Mouse (Mus musculus) forebrain, embryonic 16.5 days (tissue): ENCODE results near the gene Man2a1. TPM values are rescaled to one million over a fixed set of nuclear protein-coding genes. Genes with fewer than 3 reads are reported as not detected.

Experiments used
- ATAC-seq: fragments of 200-750 bp; cut with Nextera tagmentation; 2 replicates; pipeline ENCODE4 v1.8.0; 2017; ENCODE audit warnings: mild to moderate bottlenecking, moderate library complexity
- H3K27ac ChIP-seq: fragments of 300-500 bp; sonication (generic); 2 replicates; pipeline ENCODE4 v1.5.1; 2014; ENCODE audit warnings: low read length, control low read depth
- H3K27me3 ChIP-seq: fragments of 300-500 bp; sonication (generic); replicated peaks from 2 replicates; pipeline ENCODE4 v1.6.1; 2014; ENCODE audit warnings: low read length; ENCODE audit not compliant: control insufficient read depth, insufficient read depth
- H3K36me3 ChIP-seq: fragments of 300-500 bp; sonication (generic); 2 replicates; pipeline ENCODE4 v1.6.1; 2014; ENCODE audit not compliant: control insufficient read depth, insufficient read depth
- H3K4me1 ChIP-seq: fragments of 300-500 bp; sonication (generic); replicated peaks from 2 replicates; pipeline ENCODE4 v1.6.1; 2014; ENCODE audit warnings: low read length; ENCODE audit not compliant: control insufficient read depth, insufficient read depth
- H3K4me2 ChIP-seq: fragments of 300-500 bp; sonication (generic); 2 replicates; pipeline ENCODE4 v1.6.1; 2014; ENCODE audit warnings: mild to moderate bottlenecking, low read length, control low read depth
- H3K4me3 ChIP-seq: fragments of 300-500 bp; sonication (generic); replicated peaks from 2 replicates; pipeline ENCODE4 v1.5.1; 2014; ENCODE audit warnings: mild to moderate bottlenecking, low read length, control low read depth
- H3K9ac ChIP-seq: fragments of 300-500 bp; sonication (generic); replicated peaks from 2 replicates; pipeline ENCODE4 v1.6.1; 2014; ENCODE audit warnings: low read depth, low read length, control low read depth
- H3K9me3 ChIP-seq: fragments of 300-500 bp; sonication (generic); 2 replicates; pipeline ENCODE4 v1.6.1; 2016; ENCODE audit warnings: low read length; ENCODE audit not compliant: control insufficient read depth
- WGBS: fragments of 180-500 bp; shearing (Covaris S2); extraction: QIAGEN DNeasy Blood & Tissue Kit; methylation state at CpG from one replicate; pipeline ENCODE4 v1.1.7; 2014; 5-methylcytosine and 5-hydroxymethylcytosine counted together
- polyA plus RNA-seq: library from polyadenylated mRNA; unstranded; fragments of >200 nt; fragmentation: Nextera tagmentation; extraction: Ambion mirVana; gene quantifications from 2 replicates; pipeline ENCODE4 v1.2.1, GENCODE M21; 2015

Man2a1 gene
- polyA plus RNA-seq, 1 experiment from 2014 or later: 4.4 TPM

DNA sequence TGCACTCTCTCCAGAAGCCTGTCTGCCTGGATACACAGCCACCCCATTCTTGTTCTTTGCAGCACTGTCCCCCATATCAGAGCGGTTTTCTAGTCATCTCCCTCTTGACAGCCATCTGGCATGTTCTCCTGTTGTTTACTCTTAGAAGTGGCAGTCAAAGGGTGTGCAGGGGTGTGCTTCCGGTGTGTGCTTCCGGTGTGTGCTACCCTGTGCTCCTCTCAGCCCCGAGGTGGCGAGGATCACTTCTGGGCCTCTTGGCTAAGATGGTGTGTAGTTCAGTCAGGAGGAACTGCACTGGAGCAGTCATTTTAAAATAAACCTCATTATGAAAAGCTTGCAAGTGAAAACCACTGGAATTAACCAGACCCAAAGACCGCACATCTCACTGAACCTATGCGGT lies 125.5 kb downstream of the Man2a1 start:
- Histone ChIP-seq H3K9ac (no peak overlapping the region), H3K4me3 (no peak overlapping the region), H3K27ac (no peak overlapping the region), H3K9me3 (no peaks in the 10 kb centered on the region), H3K4me1 (no peaks in the 10 kb centered on the region), H3K4me2 (no peak overlapping the region), H3K27me3 (no peaks in the 10 kb centered on the region), H3K36me3 (no peaks in the 10 kb centered on the region)
- ATAC-seq: no peak
- WGBS: 82% methylated on average over 7 of the region's 7 CpGs

DNA sequence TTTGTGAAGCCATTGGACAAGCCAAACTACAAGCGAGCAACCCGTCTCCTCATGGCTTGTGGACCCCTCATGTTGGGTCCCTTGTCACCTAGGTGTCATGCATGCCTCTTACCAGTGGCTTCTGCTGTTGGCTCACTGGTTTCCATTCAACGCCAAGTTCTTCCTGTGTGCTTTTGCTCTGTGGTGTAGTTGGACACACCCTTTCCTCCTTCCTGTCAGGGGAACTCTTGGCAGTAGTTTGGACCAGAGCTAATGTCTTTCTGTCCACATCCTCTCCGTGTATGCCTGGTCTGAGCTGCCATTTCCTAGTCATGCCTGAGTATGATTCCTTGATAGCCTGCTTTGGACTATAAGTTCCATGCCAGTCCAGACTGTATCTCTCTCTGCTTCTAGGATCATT lies 135.0 kb downstream of the Man2a1 start:
- no peak overlapping the region for H3K4me2 ChIP-seq
- H3K27ac ChIP-seq: no peak overlapping the region
- H3K36me3 ChIP-seq: peaks cover 2% of the 10 kb centered on the region; the same call in 1 of the 2 replicates
- H3K9ac ChIP-seq: no peak overlapping the region
- no peaks in the 10 kb centered on the region for H3K4me1 ChIP-seq
- no peak for ATAC-seq
- H3K9me3 ChIP-seq: no peaks in the 10 kb centered on the region
- no peak overlapping the region for H3K4me3 ChIP-seq
- no peaks in the 10 kb centered on the region for H3K27me3 ChIP-seq
- 90% methylated on average over 4 of the region's 4 CpGs for WGBS

DNA sequence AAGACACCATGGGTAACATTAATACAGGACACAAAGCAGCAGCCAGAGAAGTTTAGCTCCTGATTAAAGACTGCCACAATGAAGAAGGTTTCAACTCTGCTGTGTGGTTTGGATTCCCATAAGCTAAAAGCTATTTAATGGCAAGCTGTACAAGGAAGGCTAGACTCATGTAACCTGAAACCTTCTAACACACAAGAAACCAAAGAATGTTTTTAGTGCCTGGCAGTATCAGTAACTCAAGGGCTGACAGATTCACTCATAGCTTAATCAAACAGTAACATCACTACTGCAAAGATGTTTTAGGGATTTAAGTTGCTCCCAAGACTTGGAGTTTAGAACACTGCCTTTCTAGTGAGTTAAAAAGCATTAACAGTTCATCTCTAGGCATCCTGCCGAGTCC lies 137.4 kb downstream of the Man2a1 start:
- H3K4me1 ChIP-seq: no peaks in the 10 kb centered on the region
- ATAC-seq: no peak
- H3K27me3 ChIP-seq: no peaks in the 10 kb centered on the region
- no peak overlapping the region for H3K4me2 ChIP-seq
- WGBS: 94% methylated on average over 1 of the region's 1 CpGs
- H3K9ac ChIP-seq: no peak overlapping the region
- no peak overlapping the region for H3K27ac ChIP-seq
- no peak overlapping the region for H3K4me3 ChIP-seq
- H3K36me3 ChIP-seq: peaks cover 5% of the 10 kb centered on the region
- H3K9me3 ChIP-seq: no peaks in the 10 kb centered on the region

DNA sequence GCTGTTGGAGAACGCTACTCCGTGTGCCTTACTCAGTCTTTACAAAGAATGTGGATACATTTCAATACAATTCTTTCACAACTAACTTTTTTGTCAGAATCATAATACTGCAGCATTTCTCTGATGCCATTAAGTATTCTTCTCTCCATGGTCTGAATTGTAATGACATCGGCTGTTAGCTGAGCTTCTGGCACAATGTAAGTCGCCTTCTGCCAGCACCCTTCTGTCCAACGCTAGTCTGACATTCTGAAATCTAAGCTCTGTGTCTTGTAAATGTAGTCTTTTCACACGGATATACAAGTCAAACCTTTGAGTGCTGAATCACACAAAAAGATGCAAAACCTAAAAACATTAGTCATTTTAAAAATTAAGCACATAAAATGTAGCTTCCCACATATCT lies 138.6 kb downstream of the Man2a1 start:
- peaks cover 3% of the 10 kb centered on the region for H3K36me3 ChIP-seq
- no peak overlapping the region for H3K4me3 ChIP-seq
- H3K9me3 ChIP-seq: no peaks in the 10 kb centered on the region
- peak; percentile 38; the same call in 1 of the 2 replicates for ATAC-seq
- H3K4me1 ChIP-seq: no peaks in the 10 kb centered on the region
- H3K9ac ChIP-seq: no peak overlapping the region
- WGBS: 54% methylated on average over 6 of the region's 6 CpGs
- no peak overlapping the region for H3K27ac ChIP-seq
- H3K4me2 ChIP-seq: no peak overlapping the region
- no peaks in the 10 kb centered on the region for H3K27me3 ChIP-seq

DNA sequence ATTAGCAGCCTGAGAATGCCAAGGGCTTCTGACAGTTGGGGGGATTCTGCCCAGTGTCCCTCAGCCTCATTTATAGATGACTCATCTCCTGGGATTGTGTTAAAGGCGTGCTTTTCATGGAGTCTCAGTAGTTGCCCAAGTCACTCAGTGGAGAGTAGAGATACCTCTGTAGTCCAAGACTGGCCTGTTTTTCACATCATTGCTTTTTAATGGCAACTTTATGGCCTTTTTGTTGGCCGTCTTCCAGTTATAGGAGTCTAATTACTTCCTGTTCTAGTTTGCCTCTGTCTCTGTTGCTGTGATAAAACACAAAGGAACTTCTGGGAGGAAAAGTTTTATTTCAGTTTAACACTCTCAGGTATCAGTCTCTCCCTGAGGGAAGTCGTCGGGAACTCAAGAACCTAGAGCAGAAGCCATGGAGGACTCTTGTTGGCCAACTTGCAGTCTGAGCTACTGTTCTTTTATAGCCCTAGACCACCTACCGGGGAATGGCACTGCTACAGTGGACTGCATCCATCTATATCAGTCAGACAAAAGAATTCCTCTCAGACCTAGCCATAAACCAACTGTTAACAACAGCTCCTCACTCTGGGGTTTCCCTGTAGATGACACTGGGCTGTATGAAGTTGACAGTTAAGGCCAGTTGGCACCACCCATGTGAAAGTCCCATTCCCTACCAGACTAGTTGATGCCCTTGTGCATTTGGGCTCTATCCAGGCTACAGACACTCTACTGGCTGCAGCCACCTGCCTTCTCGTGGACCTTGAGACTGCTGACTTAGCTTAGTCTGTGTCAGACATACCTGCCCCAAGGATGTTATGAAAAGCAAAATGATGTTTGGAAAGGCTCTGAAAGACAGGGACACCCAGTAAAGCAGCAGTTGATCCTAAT lies 142.4 kb downstream of the Man2a1 start:
- peaks cover 4% of the 10 kb centered on the region; the same call in 1 of the 2 replicates for H3K9me3 ChIP-seq
- no peak overlapping the region for H3K27ac ChIP-seq
- no peak overlapping the region for H3K4me2 ChIP-seq
- 90% methylated on average over 6 of the region's 6 CpGs for WGBS
- no peak for ATAC-seq
- H3K27me3 ChIP-seq: no peaks in the 10 kb centered on the region
- peaks cover 3% of the 10 kb centered on the region; the same call in 1 of the 2 replicates for H3K36me3 ChIP-seq
- H3K9ac ChIP-seq: no peak overlapping the region
- H3K4me3 ChIP-seq: no peak overlapping the region
- no peaks in the 10 kb centered on the region for H3K4me1 ChIP-seq

DNA sequence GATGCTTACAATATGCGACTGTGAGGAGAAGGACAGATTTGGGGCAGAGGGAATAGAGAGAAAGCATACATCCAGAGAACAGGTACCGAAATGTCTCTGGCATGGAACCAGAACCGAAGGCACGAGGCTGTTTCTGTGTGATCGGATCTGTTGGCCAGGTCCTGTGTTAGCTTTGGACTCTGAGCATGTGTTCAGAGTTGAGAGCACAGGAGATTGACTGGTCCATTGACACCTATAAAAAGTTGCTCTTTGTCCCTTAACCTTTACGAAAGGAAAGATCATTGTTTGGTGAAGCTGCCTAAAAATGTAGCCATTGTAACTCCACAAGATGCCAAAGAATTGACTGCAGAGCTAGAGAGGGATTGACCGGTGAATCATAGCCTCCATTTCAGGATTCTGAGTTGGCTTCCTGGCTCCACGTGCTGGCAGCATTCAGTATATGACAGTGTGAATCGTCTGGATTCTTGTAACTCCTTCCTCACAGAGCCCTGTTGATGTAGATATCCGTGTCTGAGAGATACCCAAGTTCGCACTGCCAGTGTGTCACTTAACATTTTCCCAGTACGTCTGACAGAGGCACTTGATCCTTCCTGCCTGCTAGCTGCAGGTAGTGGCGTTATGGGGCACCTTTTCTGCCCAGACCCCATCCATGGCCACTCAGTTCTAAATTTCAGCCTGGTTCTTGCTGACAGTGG lies 143.2 kb downstream of the Man2a1 start:
- Histone ChIP-seq H3K27ac (no peak overlapping the region), H3K4me1 (no peaks in the 10 kb centered on the region), H3K36me3 (peaks cover 3% of the 10 kb centered on the region; the same call in 1 of the 2 replicates), H3K9ac (no peak overlapping the region), H3K27me3 (no peaks in the 10 kb centered on the region), H3K4me3 (no peak overlapping the region), H3K9me3 (peaks cover 4% of the 10 kb centered on the region; the same call in 1 of the 2 replicates), H3K4me2 (no peak overlapping the region)
- WGBS: 93% methylated on average over 13 of the region's 13 CpGs
- ATAC-seq: no peak

DNA sequence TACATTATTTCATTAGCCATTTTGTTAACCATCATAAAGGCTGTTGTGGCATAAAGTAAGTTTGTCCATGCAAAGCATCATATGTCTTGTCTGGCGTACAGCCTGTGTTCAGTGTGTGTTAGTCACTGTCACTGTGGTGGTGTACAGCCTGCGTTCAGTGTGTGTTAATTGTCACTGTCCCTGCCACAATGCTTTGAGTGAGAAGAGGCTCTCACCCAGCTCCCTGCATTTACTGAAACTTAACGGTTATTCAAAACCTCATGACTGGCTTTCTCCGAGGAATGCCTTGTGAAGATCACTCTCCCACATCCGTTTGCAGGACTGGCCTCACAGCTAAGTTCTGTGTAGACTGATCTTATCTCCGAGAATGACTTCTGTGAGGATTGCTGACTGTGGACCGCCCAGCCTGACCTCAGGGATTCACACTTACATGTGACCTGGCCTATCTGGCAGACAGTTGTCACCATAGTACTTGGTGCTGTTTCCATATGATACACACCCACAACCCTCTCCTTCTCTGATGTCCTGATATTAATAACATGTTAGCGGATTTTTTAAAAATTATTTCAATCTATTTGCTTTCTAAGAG lies 146.2 kb downstream of the Man2a1 start:
- Histone ChIP-seq H3K9ac (no peak overlapping the region), H3K4me1 (no peaks in the 10 kb centered on the region), H3K4me3 (no peak overlapping the region), H3K27me3 (no peaks in the 10 kb centered on the region), H3K9me3 (peaks cover 4% of the 10 kb centered on the region; the same call in 1 of the 2 replicates), H3K36me3 (no peaks in the 10 kb centered on the region), H3K27ac (no peak overlapping the region), H3K4me2 (no peak overlapping the region)
- ATAC-seq: no peak
- WGBS: 90% methylated on average over 8 of the region's 8 CpGs

DNA sequence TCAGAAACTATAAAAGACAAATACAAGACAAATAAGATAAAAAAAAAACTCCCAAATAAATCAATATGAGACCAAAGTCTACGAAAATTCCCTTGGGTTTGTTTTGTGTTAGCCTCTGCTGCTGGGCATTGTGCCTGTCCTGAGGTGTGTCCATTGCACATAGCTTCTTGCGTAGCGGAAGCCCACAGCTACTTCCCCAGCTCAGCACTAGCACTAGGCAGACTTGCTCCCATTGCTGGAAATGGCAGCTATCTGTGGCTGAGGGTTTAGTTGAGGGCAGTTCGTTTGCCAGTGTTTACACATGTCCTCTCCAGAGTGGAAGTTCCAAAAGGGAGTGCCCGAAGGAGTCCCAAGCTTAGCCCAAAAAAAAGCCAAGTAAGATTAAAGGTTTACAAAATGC lies 146.9 kb downstream of the Man2a1 start:
- Histone ChIP-seq H3K4me2 (no peak overlapping the region), H3K4me1 (no peaks in the 10 kb centered on the region), H3K9ac (no peak overlapping the region), H3K27me3 (no peaks in the 10 kb centered on the region), H3K27ac (no peak overlapping the region), H3K9me3 (peaks cover 4% of the 10 kb centered on the region; the same call in 1 of the 2 replicates), H3K4me3 (no peak overlapping the region), H3K36me3 (no peaks in the 10 kb centered on the region)
- ATAC-seq: no peak
- 89% methylated on average over 5 of the region's 5 CpGs for WGBS

DNA sequence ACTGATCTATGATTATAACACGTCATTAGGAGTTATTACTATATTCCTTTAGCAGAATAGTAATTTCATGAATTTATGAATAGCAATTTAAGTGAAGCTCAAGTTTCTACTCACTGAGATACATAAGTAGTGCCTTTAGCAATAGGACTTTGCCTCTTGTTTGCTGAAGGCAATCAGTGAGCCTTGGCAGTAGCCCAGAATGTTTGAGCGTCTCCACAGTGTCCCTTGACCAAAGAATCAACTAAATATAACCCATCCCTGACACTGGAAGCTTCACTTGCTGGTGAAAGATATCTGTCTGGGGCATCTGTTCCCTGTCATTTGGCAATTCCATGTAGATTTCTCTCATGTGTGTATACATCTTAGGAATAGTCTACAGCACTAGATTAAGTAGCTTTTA lies 147.6 kb downstream of the Man2a1 start:
- no peak overlapping the region for H3K4me2 ChIP-seq
- no peak overlapping the region for H3K4me3 ChIP-seq
- peaks cover 4% of the 10 kb centered on the region; the same call in 1 of the 2 replicates for H3K9me3 ChIP-seq
- no peak for ATAC-seq
- 79% methylated on average over 2 of the region's 2 CpGs for WGBS
- no peak overlapping the region for H3K27ac ChIP-seq
- H3K36me3 ChIP-seq: no peaks in the 10 kb centered on the region
- H3K9ac ChIP-seq: no peak overlapping the region
- H3K27me3 ChIP-seq: no peaks in the 10 kb centered on the region
- no peaks in the 10 kb centered on the region for H3K4me1 ChIP-seq
